Mouse (Mus musculus): Measurements from ENCODE around the gene Pde9a. TPM values are rescaled to one million over a fixed set of nuclear protein-coding genes. Genes with fewer than 3 reads are reported as not detected.
A peak's percentile ranks its signal among the peaks of the same experiment; 100 is the strongest.
"Not testable (repeated sequence)": the region's sequence is repeated elsewhere in the genome, so short reads cannot be mapped to it uniquely, and the experiment has no call there.

Gene Pde9a
- total RNA-seq (2021), result 10 to 100 TPM; 34.0 to 38.9 TPM
- long read RNA-seq, transcript Pde9a-201 (19 exons, 2,089 nt), result major isoform, 13 of 23 reads
- long read RNA-seq, partial matches to known transcripts, result 5 of 23 reads
- long read RNA-seq, other reads (novel, unspliced or antisense), result 3 of 23 reads

DNA sequence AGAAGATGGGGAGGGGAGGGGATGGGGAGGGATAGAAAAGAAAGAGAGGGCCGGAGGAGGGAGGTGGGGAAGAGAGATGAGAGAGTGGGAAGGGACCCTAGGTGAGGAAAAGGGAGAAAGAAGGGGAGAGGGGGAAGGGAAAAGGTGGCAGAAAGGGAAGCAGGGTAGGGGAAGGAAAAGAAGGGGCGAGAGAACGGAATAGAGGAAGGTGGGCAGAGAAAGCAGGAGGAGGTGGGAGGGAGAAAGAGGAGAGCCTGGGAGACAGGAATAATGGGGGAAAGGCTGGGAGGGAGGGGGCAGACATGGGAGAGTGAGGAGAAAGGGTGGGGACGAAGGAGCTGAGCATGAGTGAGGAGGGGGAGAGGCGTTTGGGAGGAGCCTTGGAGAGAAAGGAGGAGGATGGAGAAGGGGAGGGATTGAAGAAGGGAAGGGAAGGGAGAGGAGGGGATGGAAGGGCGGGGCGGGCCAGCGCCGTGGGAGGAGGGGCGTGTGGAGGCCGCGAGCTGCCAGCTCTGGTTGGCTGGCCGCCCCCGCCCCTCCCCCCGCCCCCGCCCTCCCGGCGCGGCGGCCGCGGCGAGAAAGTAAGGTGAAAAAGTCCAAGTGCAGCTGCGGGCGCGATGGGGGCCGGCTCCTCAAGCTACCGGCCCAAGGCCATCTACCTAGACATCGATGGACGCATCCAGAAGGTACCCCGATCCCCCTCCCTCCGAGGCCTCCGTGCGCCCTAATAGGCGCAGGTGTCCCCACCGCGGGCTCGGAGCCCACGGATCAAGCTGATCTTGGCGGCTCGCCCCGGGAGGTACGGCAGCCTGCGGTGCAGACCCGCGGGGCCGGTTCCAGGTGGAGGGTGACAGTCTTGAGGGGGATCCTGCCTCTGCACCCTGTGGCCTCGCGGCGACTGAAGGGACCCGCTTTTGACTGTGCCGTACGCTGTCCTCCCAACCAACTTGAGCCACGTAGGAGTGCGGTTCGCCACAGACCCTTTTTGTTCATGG lies at the start of gene Pde9a:
Gene Pde9a, plus strand, starts transcription at position 540 of the 995 bp plus-strand sequence.
- DNase-seq (ENCODE audit: low spot score in 2 of 2), result peak; percentile 56 to 74

DNA sequence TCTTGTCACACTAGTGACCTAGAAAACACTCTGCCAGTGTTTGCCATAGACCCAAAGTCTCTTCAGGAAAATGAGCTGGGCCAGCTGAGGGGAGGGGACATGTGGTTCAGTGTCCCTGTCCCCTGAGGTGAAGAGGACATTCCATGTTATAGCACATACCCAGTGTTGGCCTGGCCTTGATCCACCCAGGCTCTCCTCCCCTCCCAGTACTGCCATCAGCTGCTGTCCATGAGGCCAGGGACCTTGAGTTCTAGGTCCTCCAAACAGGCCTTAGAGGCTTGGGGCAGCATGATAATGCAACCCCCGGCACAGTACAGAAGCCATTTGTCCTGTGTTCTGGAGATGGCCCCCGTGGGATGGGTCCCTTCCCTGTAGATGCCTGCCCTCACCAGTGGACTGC lies 46.2 kb upstream of the Pde9a start:
- no peak for DNase-seq (ENCODE audit: low spot score in 2 of 2)

DNA sequence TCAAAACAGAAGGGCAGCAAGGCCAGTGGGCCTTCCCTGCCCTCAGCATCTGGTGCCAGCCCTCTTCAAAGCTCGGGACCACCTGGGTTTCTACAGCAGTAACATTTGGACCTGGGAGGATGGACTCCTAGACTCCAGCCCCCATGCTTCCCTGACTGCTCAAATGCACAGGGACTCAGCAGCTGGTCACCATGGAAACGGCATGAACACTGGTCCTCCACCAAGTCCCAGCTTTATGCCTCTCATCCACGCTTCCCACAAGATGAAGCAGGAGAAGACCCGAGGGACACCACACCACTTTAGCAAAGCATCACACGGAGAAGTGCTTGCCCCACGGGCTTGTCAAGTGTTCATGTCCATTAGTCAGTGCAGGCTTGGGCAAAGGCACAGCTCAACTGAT lies 43.8 kb upstream of the Pde9a start:
- DNase-seq (ENCODE audit: low spot score in 2 of 2), result no peak

DNA sequence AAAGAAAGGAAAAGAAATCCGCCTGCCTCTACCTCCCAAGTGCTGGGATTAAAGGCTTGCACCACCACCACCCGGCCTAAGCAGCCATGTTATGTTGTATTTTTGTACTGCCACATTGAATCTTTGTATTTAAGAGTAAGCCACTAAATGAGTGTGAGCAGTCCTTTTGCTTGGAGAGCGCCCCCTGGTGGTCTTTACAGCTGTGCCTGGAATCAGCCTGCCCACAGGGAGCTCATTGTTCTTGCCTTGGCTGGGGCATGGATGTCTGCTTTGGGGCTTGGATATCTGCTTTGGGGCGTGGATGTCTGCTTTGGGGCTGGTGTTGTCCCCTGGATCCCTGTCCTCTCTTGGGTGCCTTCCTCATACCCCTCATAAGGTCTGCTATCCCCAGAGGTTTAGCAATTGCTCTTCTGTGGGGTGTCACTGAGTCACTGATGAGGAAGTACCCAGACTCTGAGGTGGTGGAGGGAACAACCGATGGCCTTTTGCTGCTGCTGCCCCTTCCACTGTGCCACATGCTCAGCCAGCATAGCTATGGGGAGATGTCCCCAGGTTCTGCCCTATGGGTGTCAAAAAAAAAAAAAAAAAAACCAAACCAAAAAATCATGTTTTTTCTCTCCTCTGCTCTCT lies 41.7 kb upstream of the Pde9a start:
- DNase-seq (ENCODE audit: low spot score in 2 of 2), result peak; percentile 76 to 82

DNA sequence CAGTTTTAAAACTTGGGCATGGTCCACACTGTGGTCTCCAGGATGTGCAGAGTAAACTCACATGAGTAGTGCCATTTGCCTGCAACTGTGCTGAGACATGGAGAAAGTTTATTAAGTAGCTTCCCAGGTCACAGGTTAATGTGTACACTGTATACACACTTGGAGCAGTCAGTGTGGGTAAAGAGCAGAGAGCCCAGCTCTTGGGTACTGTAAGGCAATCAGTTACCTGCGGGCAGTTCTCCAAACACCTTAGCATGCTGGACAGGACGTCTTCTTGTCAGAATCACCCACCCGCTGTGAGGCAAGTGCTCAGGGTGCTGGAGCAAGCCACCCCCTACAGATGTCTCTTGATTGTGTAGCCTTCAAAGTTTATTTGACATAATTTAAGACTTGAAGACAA lies 41.2 kb upstream of the Pde9a start:
- DNase-seq (ENCODE audit: low spot score in 2 of 2), result no peak

DNA sequence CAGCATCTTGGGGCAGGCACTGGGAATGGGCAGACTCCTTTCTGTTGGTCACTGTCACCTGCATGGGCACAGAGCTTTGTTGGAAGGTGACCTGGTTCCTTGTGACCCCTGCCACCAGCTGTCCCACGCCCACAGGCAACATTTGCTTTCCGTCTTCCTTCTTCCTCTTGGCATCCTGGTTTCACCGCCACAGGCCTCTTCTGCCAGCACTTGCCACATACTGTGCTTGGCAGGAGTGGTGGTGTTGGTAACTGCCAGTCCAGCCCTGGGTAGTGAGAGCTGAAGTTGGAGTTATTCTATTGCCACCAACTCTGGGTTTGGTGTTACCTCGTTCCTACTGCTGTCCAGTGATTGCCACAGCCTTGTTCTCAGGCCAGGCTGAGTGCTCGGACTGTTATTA lies 37.9 kb upstream of the Pde9a start:
- DNase-seq (ENCODE audit: low spot score in 2 of 2), result no peak

DNA sequence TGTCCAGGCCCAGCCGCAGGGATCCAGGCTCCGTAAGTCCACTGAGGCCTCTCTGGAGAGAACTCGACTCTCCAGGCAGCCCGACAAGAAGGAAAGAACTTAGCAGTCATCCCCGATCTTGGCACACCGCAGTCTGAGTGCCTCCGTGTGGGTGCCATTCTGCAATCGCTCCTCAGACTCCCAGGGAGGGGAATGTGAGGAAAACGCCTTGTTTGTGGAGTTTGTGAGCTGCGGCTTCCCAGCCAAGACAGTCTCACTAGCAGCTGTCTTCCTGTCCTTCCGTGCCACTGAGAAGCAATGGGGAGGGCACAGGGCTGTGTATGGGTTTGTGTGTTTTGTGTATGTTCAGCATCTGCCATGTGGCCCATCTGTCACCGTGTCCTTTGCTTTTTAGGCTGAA lies 36.6 kb upstream of the Pde9a start:
- DNase-seq (ENCODE audit: low spot score in 2 of 2), result no peak

DNA sequence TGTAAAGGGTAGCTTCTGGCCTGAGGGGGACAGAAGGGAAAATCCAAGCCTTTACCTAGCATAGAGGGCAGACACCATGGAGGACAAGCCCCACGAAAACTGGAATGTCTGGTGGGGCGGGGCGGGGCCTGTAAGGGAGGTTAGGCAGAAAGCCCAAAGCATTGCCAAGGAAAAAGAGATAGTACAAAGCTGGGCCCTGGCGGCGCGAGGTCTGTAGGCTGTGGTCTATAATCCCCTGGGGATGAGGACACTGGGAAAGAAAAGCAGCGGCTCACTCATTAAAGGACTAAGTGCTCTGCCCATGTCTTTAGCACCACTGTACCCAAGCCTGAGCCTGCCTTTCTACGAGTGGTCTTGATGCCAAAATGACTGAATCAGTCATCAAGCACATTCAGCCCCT lies 34.0 kb upstream of the Pde9a start:
- DNase-seq (ENCODE audit: low spot score in 2 of 2), result no peak

DNA sequence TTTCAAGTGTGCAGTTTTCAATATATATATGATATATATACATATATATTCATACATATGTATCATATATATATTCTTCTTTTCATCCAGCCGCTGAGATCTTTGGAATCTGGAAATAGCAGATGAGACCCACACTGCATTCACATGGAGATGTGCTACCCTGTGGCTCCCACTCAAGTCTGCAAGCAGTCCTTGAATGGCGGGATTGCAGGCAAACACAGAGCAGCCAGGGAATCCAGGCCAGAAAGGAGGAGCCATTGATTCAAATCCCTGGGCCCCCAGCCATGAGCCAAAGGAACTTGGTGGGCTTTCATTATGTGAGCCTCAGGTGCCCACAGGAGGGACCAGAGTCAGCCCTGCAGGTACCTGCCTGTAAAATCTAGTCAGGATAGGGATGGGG lies 32.8 kb upstream of the Pde9a start:
- DNase-seq (ENCODE audit: low spot score in 2 of 2), result no peak

DNA sequence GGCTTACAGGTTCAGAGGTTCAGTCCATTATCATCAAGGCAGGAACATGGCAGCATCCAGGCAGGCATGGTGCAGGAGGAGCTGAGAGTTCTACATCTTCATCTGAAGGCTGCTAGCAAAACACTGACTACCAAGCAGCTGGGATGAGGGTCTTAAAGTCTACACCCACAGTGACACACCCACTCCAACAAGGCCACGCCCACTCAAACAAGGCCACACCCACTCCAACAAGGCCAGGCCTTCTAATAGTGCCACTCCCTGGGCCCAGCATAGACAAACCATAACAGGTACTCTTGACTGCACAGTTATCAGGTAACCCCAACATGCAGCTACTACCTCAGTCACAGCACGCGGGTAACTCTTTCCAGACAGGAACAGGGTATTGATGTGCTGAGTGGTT lies 31.3 kb upstream of the Pde9a start:
- not testable (repeated sequence) for DNase-seq (ENCODE audit: low spot score in 2 of 2)

DNA sequence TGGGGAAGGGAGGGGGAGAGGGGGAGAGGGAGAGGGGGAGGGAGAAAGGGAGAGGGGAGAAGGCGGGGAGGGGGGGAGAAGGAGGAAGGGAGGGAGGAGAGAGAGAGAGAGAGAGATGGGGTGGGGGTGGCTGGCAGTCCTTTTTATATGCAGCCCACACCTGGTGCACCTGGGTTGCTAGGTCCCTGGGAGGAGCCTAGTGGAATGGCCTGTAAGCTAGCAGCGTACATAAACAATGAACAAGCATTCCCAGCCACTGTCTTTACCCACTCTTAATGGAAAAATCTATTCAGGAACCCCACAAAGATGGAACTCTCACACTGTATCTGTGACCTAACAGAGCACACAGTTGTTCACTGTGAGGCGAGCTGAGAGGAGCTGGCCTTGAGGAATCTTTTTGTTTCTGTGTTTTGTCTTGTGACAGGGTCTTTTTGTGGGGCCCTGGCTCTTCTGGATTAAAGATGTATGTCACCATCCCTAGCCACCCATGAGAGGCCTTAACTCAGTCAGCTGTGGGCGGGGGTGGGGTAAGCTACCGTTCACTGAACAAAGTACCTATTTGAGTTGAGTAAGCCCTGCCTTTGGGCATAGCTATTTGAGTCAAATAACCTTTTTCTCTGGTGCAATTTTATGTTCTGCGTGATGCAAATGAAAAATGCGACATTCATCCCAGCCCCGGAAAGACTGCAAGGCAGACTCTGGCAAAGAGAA lies 30.1 kb upstream of the Pde9a start:
- no peak for DNase-seq (ENCODE audit: low spot score in 2 of 2)

DNA sequence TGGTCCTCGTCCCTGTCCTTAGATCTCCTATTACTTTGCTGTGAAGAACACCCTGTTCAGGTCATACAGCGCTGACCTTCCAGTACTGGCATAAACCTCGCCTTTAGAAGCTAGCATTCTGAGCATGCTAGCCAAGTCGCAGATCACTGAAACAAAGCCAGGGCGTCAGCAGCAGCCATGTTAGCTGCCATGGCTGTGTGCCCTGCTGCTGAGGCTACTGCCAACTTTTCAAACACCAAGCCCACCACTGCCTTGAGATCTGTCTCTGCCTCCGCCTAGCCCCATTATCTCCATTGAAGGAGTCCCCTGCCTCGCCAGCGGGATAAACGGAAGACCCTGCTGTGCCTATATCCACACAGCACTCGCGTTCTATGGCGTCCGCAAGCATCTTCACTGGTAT lies 25.4 kb upstream of the Pde9a start:
- peak in 1 of 2 experiments; percentile 59 for DNase-seq (ENCODE audit: low spot score in 2 of 2)

DNA sequence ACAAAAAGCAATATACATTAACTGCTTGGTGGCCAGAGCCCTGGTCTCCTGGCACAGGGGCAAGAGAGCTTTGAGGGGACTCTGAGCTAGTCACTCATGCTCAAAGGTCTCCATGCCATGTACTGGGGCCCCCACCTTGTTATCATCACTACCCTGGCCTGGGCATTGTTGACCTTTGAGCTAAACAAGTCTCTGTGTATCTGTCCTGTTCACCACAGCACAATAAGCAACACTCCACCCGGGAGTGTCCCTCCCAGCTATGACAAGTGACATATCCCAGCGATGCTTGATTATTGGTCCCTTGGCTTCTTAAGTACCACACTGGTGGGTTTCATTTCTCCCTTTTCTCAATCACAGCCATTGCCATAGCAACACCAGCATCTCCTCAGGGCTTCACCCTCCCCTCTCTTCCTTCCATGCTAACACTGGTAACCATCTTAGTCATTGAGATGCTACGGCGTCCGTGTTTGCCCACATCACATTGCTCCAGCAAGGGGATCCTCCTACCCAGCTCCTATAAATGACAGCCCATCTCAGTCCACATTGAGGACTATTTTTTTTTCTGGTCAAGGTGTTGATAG lies 20.3 kb upstream of the Pde9a start:
- no peak for DNase-seq (ENCODE audit: low spot score in 2 of 2)

DNA sequence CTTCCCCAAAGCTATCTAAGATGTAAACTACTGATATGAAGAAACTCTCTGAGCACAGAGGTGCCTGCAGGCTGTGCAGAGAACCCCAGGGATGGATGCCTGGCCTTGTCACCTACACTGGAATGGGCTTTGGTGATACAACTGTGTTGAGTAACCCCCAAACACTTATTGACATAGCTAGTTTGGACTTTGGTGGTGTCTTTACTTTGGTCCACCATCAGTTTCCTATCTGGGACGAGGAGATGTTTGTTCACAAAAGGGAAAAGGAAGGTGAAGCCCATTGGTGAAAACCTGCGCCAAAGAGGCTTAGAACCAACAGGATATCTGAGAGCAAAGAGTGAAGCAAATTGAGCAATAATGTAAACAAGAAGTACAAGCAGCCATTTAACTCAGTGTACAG lies 15.8 kb upstream of the Pde9a start:
- no peak for DNase-seq (ENCODE audit: low spot score in 2 of 2)

DNA sequence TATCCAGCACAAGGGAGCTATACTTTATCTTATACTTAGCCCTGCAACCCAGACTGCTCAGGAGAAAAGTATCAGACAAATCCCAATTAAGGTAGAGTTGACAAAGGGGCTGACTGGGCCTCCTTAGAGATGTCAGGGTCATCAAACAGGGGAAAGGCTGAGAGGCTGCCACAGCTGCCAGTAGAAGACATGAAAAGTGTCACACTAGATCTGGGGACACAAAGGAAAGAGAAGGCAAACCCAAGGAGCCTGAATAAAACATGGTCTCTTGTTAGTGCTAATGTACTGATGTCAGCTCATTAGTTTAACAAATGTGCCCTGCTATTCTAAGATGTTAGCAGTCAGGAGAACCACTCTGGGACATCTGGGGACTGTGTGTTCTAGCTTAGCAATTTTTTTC lies 15.1 kb upstream of the Pde9a start:
- DNase-seq (ENCODE audit: low spot score in 2 of 2), result no peak

DNA sequence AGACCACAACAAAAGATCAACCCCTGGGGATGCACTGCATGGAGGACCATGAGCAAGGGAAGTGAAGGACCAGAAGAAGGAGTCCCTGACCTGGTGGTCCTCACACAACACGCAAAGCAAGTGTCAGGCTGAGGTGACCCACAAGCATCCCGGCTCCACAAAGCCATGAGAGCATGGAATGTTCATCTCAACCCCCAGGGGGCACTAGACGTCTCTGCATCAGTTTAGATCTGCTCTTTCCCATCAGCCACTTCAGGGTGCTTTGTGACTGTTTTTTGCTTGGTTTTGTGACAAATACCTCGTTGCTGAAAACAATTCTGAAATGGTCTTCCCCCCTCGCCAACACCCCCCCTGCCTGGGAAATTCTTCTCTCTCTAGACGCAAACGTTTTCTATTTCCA lies 8.0 kb upstream of the Pde9a start:
- peak; percentile 81 to 83 for DNase-seq (ENCODE audit: low spot score in 2 of 2)

DNA sequence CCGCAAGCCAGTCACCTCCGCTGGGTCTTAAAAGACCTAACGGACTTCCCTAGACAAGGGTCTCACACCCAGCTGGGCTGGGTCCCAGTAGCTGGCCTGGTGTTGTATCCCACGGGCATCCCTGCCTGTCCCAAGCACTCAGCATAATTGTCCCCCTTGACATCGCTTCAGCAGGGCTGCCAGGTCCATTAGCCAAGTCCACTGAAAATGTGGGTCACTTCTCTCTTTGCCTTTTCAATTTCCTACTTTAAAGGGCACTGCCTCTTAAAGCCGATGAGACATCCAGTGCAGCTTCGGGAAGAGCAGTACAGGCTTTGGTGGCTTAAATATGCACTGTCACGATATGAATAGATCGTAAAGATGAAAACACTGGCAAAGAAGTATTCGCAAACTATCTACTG lies 7.6 kb upstream of the Pde9a start:
- DNase-seq (ENCODE audit: low spot score in 2 of 2), result peak; percentile 45 to 62

DNA sequence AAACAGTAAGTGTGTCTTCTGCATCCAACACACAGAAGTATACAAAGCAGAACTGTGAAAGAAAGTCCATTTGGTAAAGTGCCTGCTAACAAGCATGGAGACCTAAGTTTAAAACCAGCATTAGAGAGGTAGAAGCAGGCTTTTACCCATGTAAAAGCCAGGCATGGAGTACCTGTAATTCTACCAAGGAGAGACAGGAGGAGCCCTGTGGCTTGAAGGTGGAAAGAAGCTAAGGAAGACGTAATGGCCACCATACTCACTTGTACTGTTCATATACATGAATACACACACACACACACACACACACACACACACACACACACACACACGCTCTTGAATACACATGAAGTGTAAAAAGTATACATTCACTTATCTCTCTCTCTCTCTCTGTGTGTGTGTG lies 6.9 kb upstream of the Pde9a start:
- DNase-seq (ENCODE audit: low spot score in 2 of 2), result no peak

DNA sequence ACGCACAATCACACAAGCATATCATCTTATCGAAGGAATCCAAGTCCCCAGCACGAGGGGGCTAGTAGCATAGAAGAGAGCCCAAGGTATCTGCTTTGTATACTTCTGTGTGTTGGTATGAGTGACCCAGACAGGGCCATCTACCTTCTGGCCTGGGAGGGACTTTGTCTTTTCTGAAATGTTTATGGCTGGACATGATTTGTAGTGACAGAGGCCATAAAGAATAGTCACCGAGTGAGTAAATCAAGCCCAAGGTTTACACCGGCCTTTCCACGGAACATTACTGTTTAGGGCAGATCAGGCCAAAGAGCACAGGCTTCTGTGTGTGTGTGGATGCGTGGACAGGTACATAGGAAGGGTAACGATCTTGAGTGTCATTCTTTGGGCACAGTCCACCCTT lies 6.1 kb upstream of the Pde9a start:
- no peak for DNase-seq (ENCODE audit: low spot score in 2 of 2)

DNA sequence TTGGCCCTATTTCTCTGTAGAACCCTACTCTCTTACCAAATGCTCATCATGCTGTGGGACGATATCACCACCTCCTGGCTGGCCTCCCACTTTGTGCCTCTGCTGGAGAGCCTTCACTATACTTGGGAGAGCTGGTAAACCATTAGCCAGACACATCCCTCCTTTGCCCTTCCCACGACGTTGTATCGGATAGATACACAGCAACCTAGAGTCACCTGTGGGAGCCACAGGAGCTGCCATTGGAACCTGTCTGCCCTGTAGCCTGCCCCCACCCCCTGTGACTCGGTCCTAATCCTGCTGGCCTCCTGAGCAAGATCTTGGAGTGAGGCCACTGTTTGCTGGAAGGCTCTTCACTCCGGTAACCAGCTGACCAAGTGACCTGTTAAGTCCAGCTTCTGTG lies 2.7 kb upstream of the Pde9a start:
- no peak for DNase-seq (ENCODE audit: low spot score in 2 of 2)

DNA sequence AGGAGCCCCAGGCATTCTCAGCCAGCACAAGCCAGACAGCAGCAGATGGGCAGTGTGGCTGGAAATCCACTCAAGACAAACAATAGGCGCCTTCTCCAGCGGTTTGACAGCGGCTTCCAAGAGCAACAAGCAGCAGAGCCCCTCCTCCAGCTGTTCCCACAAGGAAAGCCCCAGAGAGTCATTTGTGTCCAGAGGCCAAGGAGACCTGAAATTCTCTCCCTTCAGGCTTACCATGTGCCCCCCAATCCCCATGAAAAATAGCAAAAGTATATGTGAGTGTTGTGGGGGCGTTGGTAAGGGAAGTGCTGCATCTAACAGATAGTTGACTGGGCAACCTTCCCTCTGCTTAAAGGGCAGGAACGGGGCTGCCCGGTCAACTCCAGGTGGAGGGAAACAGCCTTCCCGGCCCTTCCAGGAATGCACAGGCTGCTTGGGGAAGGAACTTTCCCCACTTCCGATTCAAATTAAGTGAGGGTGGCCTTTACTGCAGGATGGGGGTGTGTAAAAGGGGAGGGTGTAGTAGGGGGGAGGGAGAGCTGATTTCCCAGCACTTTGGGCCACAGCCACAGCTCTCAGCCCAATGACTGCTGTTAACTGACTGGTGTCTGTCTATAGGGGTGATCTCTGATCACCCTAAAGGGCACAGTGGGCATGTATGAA lies 912 bp upstream of the Pde9a start:
- no peak for DNase-seq (ENCODE audit: low spot score in 2 of 2)

Measured in layer of hippocampus, postnatal 10 days (tissue).